Mouse (Mus musculus) CH12.LX (cell line): ENCODE data around the gene C77080. TPM values are rescaled to one million over a fixed set of nuclear protein-coding genes. Genes with fewer than 3 reads are reported as not detected.

Experiments
- DNase-seq: peaks from one replicate; pipeline ENCODE4 v3.0.0-alpha.2; 2013; ENCODE audit errors: extremely low read depth
- H3K27ac ChIP-seq: 2 replicates; pipeline ENCODE4 v1.5.1; 2012; ENCODE audit warnings: low read depth, mild to moderate bottlenecking, control low read depth, moderate library complexity; ENCODE audit not compliant: insufficient read depth
- H3K27me3 ChIP-seq: replicated peaks from 2 replicates; pipeline ENCODE3; 2012; ENCODE audit warnings: inconsistent platforms
- H3K36me3 ChIP-seq, 2 experiments: replicated peaks in 1 of 2; 2 replicates each; pipeline versions ENCODE3 to v1.6.1; 2012; ENCODE audit warnings: inconsistent platforms in 1 of 2, low read length in 1 of 2, mild to moderate bottlenecking in 1 of 2, mixed read lengths in 1 of 2, moderate library complexity in 1 of 2; ENCODE audit not compliant: control insufficient read depth in 1 of 2, insufficient read depth in 1 of 2
- H3K4me1 ChIP-seq, 2 experiments: 2 replicates each; pipeline ENCODE4 v1.6.1; 2012; ENCODE audit warnings: inconsistent platforms in 1 of 2, moderate library complexity in 1 of 2; ENCODE audit not compliant: insufficient read depth in 2 of 2, control insufficient read depth in 1 of 2
- H3K4me2 ChIP-seq: 2 replicates; pipeline ENCODE4 v1.6.1; 2012; ENCODE audit warnings: low read depth, mild to moderate bottlenecking, control low read depth; ENCODE audit not compliant: poor library complexity, insufficient read depth, severe bottlenecking
- H3K4me3 ChIP-seq, 3 experiments: fragments of 150-350 bp in 1 of 3; sonication (generic) in 1 of 3; replicated peaks in 1 of 3; 2 replicates each; pipeline versions ENCODE3 to v1.5.1; 2011 to 2012; ENCODE audit warnings: low read depth in 2 of 3, low read length in 2 of 3, mild to moderate bottlenecking in 2 of 3, moderate library complexity in 2 of 3, control low read depth in 1 of 3, improper control_type of control experiment in 1 of 3, inconsistent platforms in 1 of 3, mixed read lengths in 1 of 3; ENCODE audit not compliant: poor library complexity in 1 of 3
- H3K79me2 ChIP-seq: replicated peaks from 2 replicates; pipeline ENCODE4 v1.6.1; 2012; ENCODE audit warnings: mild to moderate bottlenecking, moderate library complexity; ENCODE audit not compliant: control insufficient read depth, poor library complexity, insufficient read depth, severe bottlenecking; ENCODE audit errors: extremely low read depth
- H3K9ac ChIP-seq: 2 replicates; pipeline ENCODE4 v1.6.1; 2012; ENCODE audit warnings: low read depth, mild to moderate bottlenecking, control low read depth, moderate library complexity; ENCODE audit not compliant: insufficient read depth
- H3K9me3 ChIP-seq: replicated peaks from 2 replicates; pipeline ENCODE3; 2012; ENCODE audit warnings: low read length, inconsistent platforms, mixed read lengths
- CHD1 ChIP-seq: IDR thresholded peaks from 2 replicates; pipeline ENCODE4 v1.6.1; 2012; ENCODE audit warnings: low read depth, low read length, improper control_type of control experiment, inconsistent platforms
- CTCF ChIP-seq, 2 experiments: IDR thresholded peaks in 1 of 2; conservative IDR thresholded peaks in 1 of 2; 2 replicates each; pipeline ENCODE4 v1.5.1; 2011 to 2012; ENCODE audit warnings: low read depth in 2 of 2, low read length in 2 of 2, improper control_type of control experiment in 1 of 2, inconsistent platforms in 1 of 2, mild to moderate bottlenecking in 1 of 2, moderate library complexity in 1 of 2
- E2F4 ChIP-seq: IDR thresholded peaks from 2 replicates; pipeline ENCODE4 v1.6.1; 2011; ENCODE audit warnings: low read depth, low read length, improper control_type of control experiment; ENCODE audit not compliant: insufficient replicate concordance
- ETS1 ChIP-seq: conservative IDR thresholded peaks from 2 replicates; pipeline ENCODE4 v1.6.1; 2012; ENCODE audit warnings: low read depth, mild to moderate bottlenecking, inconsistent platforms, low read length, improper control_type of control experiment, moderate library complexity
- GABPA ChIP-seq: IDR thresholded peaks from 2 replicates; pipeline ENCODE4 v1.6.1; 2012; ENCODE audit warnings: low read depth, low read length, improper control_type of control experiment, inconsistent platforms; ENCODE audit not compliant: insufficient replicate concordance
- MAFK ChIP-seq: IDR thresholded peaks from 2 replicates; pipeline ENCODE4 v1.6.1; 2011; ENCODE audit warnings: low read length, improper control_type of control experiment; ENCODE audit not compliant: insufficient replicate concordance
- MAX ChIP-seq: IDR thresholded peaks from 2 replicates; pipeline ENCODE4 v1.6.1; 2011; ENCODE audit warnings: low read length, improper control_type of control experiment
- MEF2A ChIP-seq: IDR thresholded peaks from 2 replicates; pipeline ENCODE4 v1.6.1; 2014; ENCODE audit warnings: low read depth, mild to moderate bottlenecking, inconsistent platforms, low read length, improper control_type of control experiment, borderline replicate concordance
- MYC ChIP-seq: IDR thresholded peaks from 2 replicates; pipeline ENCODE4 v1.6.1; 2011; ENCODE audit warnings: low read depth, mild to moderate bottlenecking, improper control_type of control experiment, low read length
- NELFE ChIP-seq: IDR thresholded peaks from 2 replicates; pipeline ENCODE4 v1.6.1; 2011; ENCODE audit warnings: low read depth, low read length, improper control_type of control experiment
- RCOR1 ChIP-seq: conservative IDR thresholded peaks from 2 replicates; pipeline ENCODE4 v1.6.1; 2012; ENCODE audit warnings: low read depth, mild to moderate bottlenecking, inconsistent platforms, low read length, improper control_type of control experiment
- SMC3 ChIP-seq: IDR thresholded peaks from 2 replicates; pipeline ENCODE4 v1.6.1; 2011; ENCODE audit warnings: low read depth, low read length, improper control_type of control experiment
- TBP ChIP-seq: conservative IDR thresholded peaks from 2 replicates; pipeline ENCODE4 v1.6.1; 2011; ENCODE audit warnings: low read depth, low read length, improper control_type of control experiment
- ZNF384 ChIP-seq: IDR thresholded peaks from 2 replicates; pipeline ENCODE4 v1.6.1; 2012; ENCODE audit warnings: low read depth, low read length, improper control_type of control experiment, inconsistent platforms
- dilution Hi-C: fragments of 300-500 bp; cut with MboI; formaldehyde crosslinking; loops from 2 replicates; pipeline ENCODE4 v1.14.3; 2020; ENCODE audit warnings: low sequenced_read_pairs; ENCODE audit not compliant: extremely low pct_unique_long_range_greater_than_20kb, extremely low pct_ligation_motif_present
- in situ Hi-C: fragments of 300-500 bp; cut with MboI; formaldehyde crosslinking; loops from 3 replicates; pipeline ENCODE4 v1.14.3; 2019; ENCODE audit warnings: low sequenced_read_pairs, low pct_ligation_motif_present, low pct_unique_long_range_greater_than_20kb, mixed read lengths
- polyA plus RNA-seq: library from polyadenylated mRNA; unstranded; fragments of >175 nt; gene quantifications from 2 replicates; pipeline ENCODE4 v1.2.1, GENCODE M21; 2012; ENCODE audit warnings: low read depth; ENCODE audit not compliant: insufficient read length
- total RNA-seq, 2 experiments: library from RNA; depleted of rRNA; stranded (reverse); fragments of 300-350 nt in 1 of 2; fragments of >200 nt in 1 of 2; gene quantifications; 2 replicates each; pipeline ENCODE4 v1.2.3; 2012 to 2014

The C77080 gene
- total and polyA plus RNA-seq, 3 experiments = 0.38 to 1.1 TPM; not detected in 1

DNA sequence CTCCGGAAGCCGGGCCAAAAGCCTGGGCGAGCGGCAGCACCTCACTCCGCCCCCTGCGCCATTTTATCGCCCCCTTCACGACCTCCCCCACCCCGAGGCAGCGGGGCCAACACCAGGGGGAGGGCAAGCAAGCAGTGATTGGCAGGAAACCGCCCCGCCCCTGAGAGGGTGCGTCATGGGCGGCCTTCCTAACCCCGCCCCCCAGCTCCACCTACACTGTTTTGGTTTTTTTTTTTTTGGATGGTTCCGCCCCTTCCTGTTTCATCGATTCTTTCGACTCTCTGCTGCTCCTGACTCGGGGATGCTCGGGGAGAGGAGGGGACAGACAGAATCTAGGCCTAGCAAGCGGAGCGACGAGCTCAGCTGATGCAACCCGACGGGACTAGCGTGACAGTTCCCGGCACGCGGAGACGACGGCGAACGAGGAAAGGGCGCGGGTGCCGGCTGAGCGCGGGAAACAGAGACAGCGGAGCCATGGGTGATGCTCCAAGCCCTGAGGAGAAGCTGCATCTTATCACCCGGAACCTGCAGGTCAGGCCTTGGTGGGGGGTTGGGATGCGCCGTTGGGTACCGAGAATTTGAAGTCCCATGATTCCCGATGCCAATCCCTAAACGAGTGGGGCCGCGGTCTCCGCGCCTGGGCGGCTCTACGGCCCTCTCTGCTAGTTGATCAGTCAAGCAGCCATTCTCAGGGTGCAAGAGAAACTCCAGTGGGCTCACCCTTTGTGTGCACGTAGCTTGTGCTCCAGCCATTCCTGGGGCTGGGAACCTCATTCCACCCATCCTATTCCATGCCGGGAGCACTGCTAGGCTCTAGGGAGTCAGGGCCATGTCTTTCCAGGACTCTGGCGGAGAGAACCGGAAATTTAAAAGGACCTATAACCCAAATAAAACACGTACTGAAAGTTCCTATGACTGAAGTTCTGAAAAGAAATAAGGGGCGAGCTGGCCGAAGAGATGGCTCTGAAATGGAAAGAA lies 71.4 kb downstream of the C77080 start, which contains the start of the genes S100pbp and Yars (continued):
- TF ChIP-seq CTCF (conservative IDR thresholded peaks at IDR 0.05 in 1 of 2, IDR thresholded peaks at IDR 0.05 in 1 of 2; ENCODE audit: low read depth in 2 of 2, low read length in 2 of 2) (no peak), CHD1 (peak; percentile 78; the same call in 1 of the 2 replicates), MAFK (no peak), ETS1 (peak; percentile 55), RCOR1 (no peak), MYC (peak; percentile 100), NELFE (peak; percentile 68), MAX (peak; percentile 99), SMC3 (no peak), MEF2A (peak; percentile 64), ZNF384 (peak; percentile 99)

DNA sequence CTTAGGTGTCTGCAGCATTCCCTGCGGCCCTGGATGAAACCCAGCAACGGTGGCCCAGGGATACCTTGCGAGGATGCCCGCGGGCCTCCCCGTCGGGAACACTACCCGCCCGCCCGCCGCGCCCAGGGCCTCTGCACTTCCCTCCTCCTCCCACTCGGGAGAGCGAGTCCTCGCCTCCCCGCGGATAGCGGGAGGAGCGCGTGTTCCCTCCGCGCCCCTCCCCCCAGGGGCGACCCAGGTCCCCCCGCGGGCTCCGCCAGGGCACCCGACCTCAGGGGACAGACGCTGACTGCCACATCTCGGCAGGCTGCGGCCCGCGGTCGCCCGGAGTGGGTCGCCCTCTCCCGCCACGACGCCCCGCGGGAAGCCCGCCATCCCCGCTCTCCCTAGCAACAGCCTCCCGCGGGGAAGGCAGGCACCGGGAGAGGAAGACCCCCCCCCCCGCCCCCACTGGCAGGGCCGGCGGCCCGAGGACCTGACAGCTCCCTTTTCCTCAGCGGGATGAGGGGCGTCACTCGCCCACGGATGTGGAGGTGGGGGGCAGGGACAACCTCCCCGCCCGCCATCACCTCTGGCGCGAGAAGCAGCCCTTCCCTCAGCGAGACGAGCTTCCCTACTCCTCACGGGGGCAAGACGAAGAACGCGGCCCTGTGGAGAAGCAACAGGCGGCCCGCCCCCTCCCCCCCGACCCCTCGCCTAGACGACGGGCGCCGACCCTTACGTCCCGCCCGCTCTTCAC lies 72.2 kb downstream of the C77080 start:
- in situ Hi-C loops = loop anchor here (10.0 kb wide), 1 partner anchor 54 kb away; the partner anchor contains the start of gene Fndc5
- Histone ChIP-seq H3K9me3 (no peaks in the 10 kb centered on the region), H3K4me2 (peak overlapping the region; percentile 98), H3K4me3 (peak overlapping the region; percentile 66 to 89 (median 75)), H3K79me2 (peaks cover 74% of the 10 kb centered on the region), H3K27me3 (no peaks in the 10 kb centered on the region), H3K9ac (peak overlapping the region; percentile 92), H3K4me1 (peaks cover 18 to 54% of the 10 kb centered on the region in 2 experiments), H3K36me3 (peaks cover 17 to 38% of the 10 kb centered on the region in 2 experiments), H3K27ac (peak overlapping the region; percentile 39)
- TF ChIP-seq GABPA (no peak), TBP (0 out of 2 replicates have a peak, but pooled peaks have one; percentile 21), E2F4 (no peak)
- dilution Hi-C loops = no loop called here
- DNase-seq = peak; percentile 25
